Mouse (Mus musculus): ENCODE data around the gene Phactr2.
"Not testable (repeated sequence)": the region's sequence is repeated elsewhere in the genome, so short reads cannot be mapped to it uniquely, and the experiment has no call there.

The Phactr2 gene

GRCm38 (mm10) chr10:13473833-13474567, at the start of gene Phactr2:
TSS of gene Phactr2 (minus strand) at chr10:13474412.
- in situ Hi-C loops (cut with MboI, MseI), result no loop called here

- in situ Hi-C loops (cut with MboI, MseI), result no loop called here
Measured at GRCm38 (mm10) chr10:13521857-13522256, 47.6 kb upstream of the Phactr2 start.

- in situ Hi-C loops (cut with MboI, MseI), result no loop called here
Measured at GRCm38 (mm10) chr10:13502371-13502770, 28.2 kb upstream of the Phactr2 start.

GRCm38 (mm10) chr10:13501533-13501932, 27.3 kb upstream of the Phactr2 start:
- in situ Hi-C loops (cut with MboI, MseI), result not testable (repeated sequence)

- in situ Hi-C loops (cut with MboI, MseI), result no loop called here
Measured at GRCm38 (mm10) chr10:13500938-13501496, 26.8 kb upstream of the Phactr2 start.

- in situ Hi-C loops (cut with MboI, MseI), result no loop called here
Measured at GRCm38 (mm10) chr10:13500473-13500872, 26.3 kb upstream of the Phactr2 start.

- in situ Hi-C loops (cut with MboI, MseI), result no loop called here
Measured at GRCm38 (mm10) chr10:13499331-13499730, 25.1 kb upstream of the Phactr2 start, which contains the start of gene Fuca2. TSS of gene Fuca2 (plus strand) at chr10:13499540.

- in situ Hi-C loops (cut with MboI, MseI), result no loop called here
Measured at GRCm38 (mm10) chr10:13496315-13496714, 22.1 kb upstream of the Phactr2 start.

- in situ Hi-C loops (cut with MboI, MseI), result no loop called here
Measured at GRCm38 (mm10) chr10:13493978-13494686, 19.9 kb upstream of the Phactr2 start.

GRCm38 (mm10) chr10:13489671-13490070, 15.5 kb upstream of the Phactr2 start:
- in situ Hi-C loops (cut with MboI, MseI), result no loop called here

GRCm38 (mm10) chr10:13485958-13486357, 11.7 kb upstream of the Phactr2 start:
- in situ Hi-C loops (cut with MboI, MseI), result no loop called here

GRCm38 (mm10) chr10:13479341-13479740, 5.1 kb upstream of the Phactr2 start:
- in situ Hi-C loops (cut with MboI, MseI), result loop anchor here in 1 of 2 experiments (5.0 kb wide), 1 partner anchor 42 kb away; no protein-coding TSS in a partner anchor

GRCm38 (mm10) chr10:13475121-13475520, 909 bp upstream of the Phactr2 start:
- in situ Hi-C loops (cut with MboI, MseI), result loop anchor here in 1 of 2 experiments (5.0 kb wide), 1 partner anchor 38 kb away; no protein-coding TSS in a partner anchor

GRCm38 (mm10) chr10:13474568-13474955, 350 bp upstream of the Phactr2 start:
- in situ Hi-C loops (cut with MboI, MseI), result no loop called here

- in situ Hi-C loops (cut with MboI, MseI), result no loop called here
Measured at GRCm38 (mm10) chr10:13473287-13473832, 852 bp downstream of the Phactr2 start.

GRCm38 (mm10) chr10:13470236-13470635, 4.0 kb downstream of the Phactr2 start:
- in situ Hi-C loops (cut with MboI, MseI), result no loop called here

- in situ Hi-C loops (cut with MboI, MseI), result loop anchor here in 1 of 2 experiments (5.0 kb wide), 1 partner anchor 404 kb away; no protein-coding TSS in a partner anchor
Measured at GRCm38 (mm10) chr10:13468025-13468529, 6.1 kb downstream of the Phactr2 start.

- in situ Hi-C loops (cut with MboI, MseI), result loop anchor here in 1 of 2 experiments (5.0 kb wide), 1 partner anchor 405 kb away; no protein-coding TSS in a partner anchor
Measured at GRCm38 (mm10) chr10:13466925-13467324, 7.3 kb downstream of the Phactr2 start.

GRCm38 (mm10) chr10:13464295-13464694, 9.9 kb downstream of the Phactr2 start:
- in situ Hi-C loops (cut with MboI, MseI), result not testable (repeated sequence)

- in situ Hi-C loops (cut with MboI, MseI), result no loop called here
Measured at GRCm38 (mm10) chr10:13453200-13453990, 20.8 kb downstream of the Phactr2 start.

GRCm38 (mm10) chr10:13451640-13452039, 22.6 kb downstream of the Phactr2 start:
- in situ Hi-C loops (cut with MboI, MseI), result no loop called here
